Mouse (Mus musculus) heart, postnatal 14 days (tissue): ENCODE data around the gene Arl8a. TPM values are rescaled to one million over a fixed set of nuclear protein-coding genes. Genes with fewer than 3 reads are reported as not detected.

Experiments used
- DNase-seq, 2 experiments: peaks; one replicate each; pipeline ENCODE4 v3.0.0; 2021 to 2022
- intact Hi-C: fragments of 180-260 bp; cut with DNase I; formaldehyde crosslinking; loops from one replicate; pipeline ENCODE4 v1.15.1; 2025
- total RNA-seq, 2 experiments: library from RNA; stranded (reverse); gene quantifications; 2 replicates each; pipeline ENCODE4 v1.2.3; 2021

Arl8a gene
- total RNA-seq, 2 experiments from 2014 or later = 25.7 to 28.0 TPM

- intact Hi-C loops = loop anchor here (2.0 kb wide), 1 partner anchor 19 kb away; no protein-coding TSS in a partner anchor
- no peak for DNase-seq
Observed at GRCm38 (mm10) chr1:135131560-135131959, 15.1 kb upstream of the Arl8a start.

- DNase-seq = peak; percentile 72 to 81
- intact Hi-C loops = no loop called here
Observed at GRCm38 (mm10) chr1:135132473-135132872, 14.2 kb upstream of the Arl8a start, which contains the start of gene Ptpn7. Ptpn7 (plus strand) TSS chr1:135132700.

GRCm38 (mm10) chr1:135132893-135133369 is 13.7 kb upstream of the Arl8a start:
- no peak for DNase-seq
- intact Hi-C loops = no loop called here

GRCm38 (mm10) chr1:135133678-135134435 is 12.8 kb upstream of the Arl8a start:
- DNase-seq = no peak
- intact Hi-C loops = no loop called here

- no peak for DNase-seq
- intact Hi-C loops = no loop called here
Observed at GRCm38 (mm10) chr1:135135111-135135787, 11.4 kb upstream of the Arl8a start.

GRCm38 (mm10) chr1:135136500-135136899 is 10.1 kb upstream of the Arl8a start:
- peak; percentile 66 to 76 for DNase-seq
- intact Hi-C loops = no loop called here

GRCm38 (mm10) chr1:135139906-135140305 is 6.7 kb upstream of the Arl8a start:
- intact Hi-C loops = no loop called here
- DNase-seq = no peak

- DNase-seq = no peak
- intact Hi-C loops = no loop called here
Observed at GRCm38 (mm10) chr1:135142452-135142851, 4.2 kb upstream of the Arl8a start.

- intact Hi-C loops = no loop called here
- no peak for DNase-seq
Observed at GRCm38 (mm10) chr1:135143940-135144339, 2.7 kb upstream of the Arl8a start.

GRCm38 (mm10) chr1:135146946-135147701 is 500 bp downstream of the Arl8a start:
- DNase-seq = peak; percentile 85 to 88
- intact Hi-C loops = no loop called here

GRCm38 (mm10) chr1:135147702-135148058 is 1.1 kb downstream of the Arl8a start:
- intact Hi-C loops = no loop called here
- no peak for DNase-seq

GRCm38 (mm10) chr1:135148476-135148875 is 1.9 kb downstream of the Arl8a start:
- no peak for DNase-seq
- intact Hi-C loops = no loop called here

GRCm38 (mm10) chr1:135148996-135149395 is 2.4 kb downstream of the Arl8a start:
- intact Hi-C loops = no loop called here
- no peak for DNase-seq

- intact Hi-C loops = no loop called here
- no peak for DNase-seq
Observed at GRCm38 (mm10) chr1:135154011-135154410, 7.4 kb downstream of the Arl8a start.

GRCm38 (mm10) chr1:135154411-135154959 is 7.9 kb downstream of the Arl8a start:
- intact Hi-C loops = no loop called here
- peak; percentile 68 to 79 for DNase-seq

GRCm38 (mm10) chr1:135156300-135156699 is 9.7 kb downstream of the Arl8a start:
- intact Hi-C loops = no loop called here

GRCm38 (mm10) chr1:135158633-135159032 is 12.0 kb downstream of the Arl8a start:
- no peak for DNase-seq
- intact Hi-C loops = no loop called here

More at GRCm38 (mm10) chr1:135156300-135156699, 9.7 kb downstream of the Arl8a start:
- DNase-seq = peak; percentile 36 to 70

GRCm38 (mm10) chr1:135159074-135159473 is 12.4 kb downstream of the Arl8a start:
- no peak for DNase-seq
- intact Hi-C loops = no loop called here

GRCm38 (mm10) chr1:135159556-135160123 is 13.0 kb downstream of the Arl8a start:
- intact Hi-C loops = no loop called here
- DNase-seq = no peak

GRCm38 (mm10) chr1:135160411-135161050 is 13.9 kb downstream of the Arl8a start:
- DNase-seq = no peak
- intact Hi-C loops = no loop called here
